Mouse (Mus musculus): ENCODE results near the gene Zfp346.

Gene Zfp346

DNA sequence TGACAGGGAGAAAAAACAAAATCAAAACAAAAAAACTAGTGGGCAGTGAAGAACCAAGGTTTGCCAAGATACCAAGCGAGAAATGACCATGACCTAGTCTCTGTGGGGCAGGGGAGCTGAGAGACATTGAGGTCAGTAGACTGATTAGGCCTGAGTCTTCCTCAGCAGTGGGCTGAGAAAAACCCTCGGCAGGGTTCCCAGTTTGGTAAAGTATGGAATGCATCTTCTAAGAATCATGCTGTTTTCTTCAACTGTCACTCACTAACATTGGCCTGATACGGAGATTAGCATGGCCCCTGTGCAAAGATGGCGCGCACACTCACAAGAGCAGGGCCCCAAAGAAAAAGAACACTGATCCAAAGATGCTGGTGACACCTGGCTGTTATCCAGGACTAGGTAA, 48.8 kb downstream of the Zfp346 start:
- no peak for DNase-seq

GRCm38 (mm10) chr13:55162365-55162764, 57.3 kb downstream of the Zfp346 start:
- DNase-seq, result no peak

DNA sequence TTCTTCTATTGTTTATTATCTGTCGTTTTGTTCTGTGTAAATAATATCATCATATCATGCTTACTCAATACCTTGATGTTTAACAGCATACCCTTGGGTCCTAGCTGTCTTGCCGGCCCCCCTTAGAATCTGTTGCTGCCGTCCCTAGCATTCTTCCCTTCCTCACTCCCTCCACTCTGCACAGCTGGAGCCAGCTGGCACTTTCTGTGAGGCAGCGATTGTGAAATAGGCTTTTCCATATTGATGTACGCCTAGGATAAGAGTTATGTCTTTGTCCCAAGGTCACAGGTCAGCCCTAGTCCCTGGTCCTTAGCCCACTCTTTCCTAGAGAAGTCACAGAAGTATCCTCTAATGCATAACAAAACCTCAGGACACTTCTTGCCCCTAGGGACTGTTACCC, 58.4 kb downstream of the Zfp346 start:
- DNase-seq, result no peak

GRCm38 (mm10) chr13:55165831-55166339, 60.8 kb downstream of the Zfp346 start:
- DNase-seq, result no peak

DNA sequence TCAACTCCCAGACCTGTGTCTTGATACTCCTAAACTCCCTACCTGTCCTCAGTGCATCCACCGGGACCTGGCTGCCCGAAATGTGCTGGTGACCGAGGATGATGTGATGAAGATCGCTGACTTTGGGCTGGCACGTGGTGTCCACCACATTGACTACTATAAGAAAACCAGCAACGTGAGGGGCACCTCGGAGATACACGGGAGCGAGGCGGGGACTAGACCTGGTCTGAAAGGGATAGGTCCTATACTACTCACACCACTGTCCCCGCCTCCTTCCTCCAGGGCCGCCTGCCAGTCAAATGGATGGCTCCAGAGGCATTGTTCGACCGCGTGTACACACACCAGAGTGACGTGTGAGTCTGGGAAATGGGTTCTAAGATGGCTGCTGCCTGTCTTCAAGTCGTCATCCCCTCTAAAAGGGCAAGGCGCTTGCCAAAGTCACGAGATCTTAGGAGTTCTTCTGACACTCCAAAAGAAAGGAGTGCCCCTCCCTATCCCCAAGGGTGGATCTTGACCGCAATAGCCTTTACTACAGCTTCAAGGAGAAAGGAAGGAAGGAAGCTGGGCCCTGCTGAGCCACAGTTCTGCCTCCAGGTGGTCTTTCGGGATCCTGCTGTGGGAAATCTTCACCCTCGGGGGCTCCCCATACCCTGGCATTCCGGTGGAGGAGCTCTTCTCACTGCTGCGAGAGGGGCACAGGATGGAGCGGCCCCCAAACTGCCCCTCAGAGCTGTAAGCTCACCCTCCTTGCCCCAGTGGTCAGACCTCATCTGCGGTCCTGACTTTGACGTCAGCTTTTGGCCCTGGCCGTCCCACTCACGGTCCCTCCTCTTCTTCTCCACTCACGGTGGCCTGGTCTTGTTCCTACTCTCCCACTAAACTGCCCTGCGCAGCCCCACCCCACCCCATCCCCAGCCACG, 62.0 kb downstream of the Zfp346 start:
- DNase-seq, result no peak

GRCm38 (mm10) chr13:55167798-55168197, 62.7 kb downstream of the Zfp346 start:
- DNase-seq, result no peak

DNA sequence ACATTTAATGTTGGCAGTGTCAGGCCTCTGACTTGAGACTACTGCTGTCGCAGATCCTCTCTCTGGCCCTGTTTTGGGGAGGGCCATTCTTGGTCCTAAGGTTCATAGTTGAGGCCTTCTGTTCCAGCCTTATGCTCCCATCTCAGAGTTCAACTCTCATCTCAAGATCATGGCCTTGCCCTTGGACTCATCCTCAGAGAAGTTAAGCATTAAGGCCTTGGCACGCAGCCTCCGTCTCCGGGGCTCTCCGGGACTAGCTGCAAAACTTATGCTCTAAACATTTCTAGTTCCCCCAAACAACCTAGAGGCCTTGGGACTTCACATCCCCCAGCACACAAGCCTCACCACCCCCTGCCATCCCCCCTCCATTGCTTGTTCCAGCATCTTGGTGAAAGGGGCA, 63.1 kb downstream of the Zfp346 start:
- DNase-seq, result no peak

- DNase-seq, result no peak
Observed at GRCm38 (mm10) chr13:55168958-55169369, 63.9 kb downstream of the Zfp346 start.

DNA sequence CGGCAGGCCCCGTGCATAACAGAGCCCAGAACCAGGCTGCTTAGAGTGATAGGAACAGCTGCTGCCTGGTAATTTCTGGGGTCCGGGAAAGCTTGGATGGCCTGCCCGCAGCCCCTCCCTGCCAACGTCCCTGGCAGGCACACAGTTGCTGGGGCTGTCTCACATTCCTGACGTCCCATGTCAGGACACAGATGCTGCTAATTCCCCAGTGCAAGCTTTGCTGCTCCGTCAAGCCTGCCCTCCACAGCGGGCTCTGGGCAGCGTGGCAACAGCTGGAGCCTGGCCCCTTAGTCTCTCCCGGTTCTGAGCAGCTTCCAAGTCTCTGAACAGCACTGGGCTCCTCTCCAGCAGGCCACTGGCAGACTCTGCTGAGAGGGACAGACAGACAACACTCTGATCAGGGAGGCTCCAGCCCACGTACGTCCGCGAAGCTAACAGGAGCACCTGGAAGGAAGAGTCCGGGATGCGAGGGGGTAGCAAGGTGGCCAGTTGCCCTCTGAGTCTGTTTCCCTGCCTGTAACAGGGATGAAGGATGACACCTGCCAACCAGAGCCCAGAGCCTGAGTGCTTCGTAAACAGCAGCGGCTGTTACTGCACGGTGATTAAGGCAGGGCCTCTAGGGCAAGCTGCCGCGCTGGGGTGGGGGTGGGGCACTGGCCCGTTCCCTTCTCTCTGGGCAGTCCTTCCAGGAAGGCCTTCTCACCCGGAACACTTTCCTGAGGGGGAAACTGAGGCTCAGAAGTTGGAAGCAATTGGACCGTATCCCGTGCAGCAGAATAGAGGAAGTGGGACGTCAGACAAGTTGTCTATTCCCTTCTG, 66.6 kb downstream of the Zfp346 start:
- no peak for DNase-seq

- no peak for DNase-seq
Observed at GRCm38 (mm10) chr13:55172336-55172770, 67.2 kb downstream of the Zfp346 start.

DNA sequence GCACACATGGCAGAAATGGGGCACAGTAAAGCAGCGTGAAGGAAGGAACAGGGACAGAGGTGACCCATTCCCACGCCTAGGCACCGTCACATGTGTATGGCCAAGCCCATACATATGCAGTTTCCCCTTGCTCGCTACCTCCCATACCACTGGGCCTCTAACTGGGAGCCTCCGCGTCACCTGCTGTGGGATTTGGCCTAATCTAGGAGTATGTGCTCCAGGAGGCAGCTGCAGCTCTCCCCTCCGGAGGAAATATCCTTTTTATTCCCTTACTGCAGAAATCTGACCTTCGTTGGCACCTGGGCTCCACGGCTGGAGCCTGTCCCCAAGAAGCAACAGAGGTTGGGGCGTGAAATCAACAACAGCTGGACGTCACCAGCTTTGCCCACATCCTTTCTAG, 69.2 kb downstream of the Zfp346 start:
- DNase-seq, result no peak

DNA sequence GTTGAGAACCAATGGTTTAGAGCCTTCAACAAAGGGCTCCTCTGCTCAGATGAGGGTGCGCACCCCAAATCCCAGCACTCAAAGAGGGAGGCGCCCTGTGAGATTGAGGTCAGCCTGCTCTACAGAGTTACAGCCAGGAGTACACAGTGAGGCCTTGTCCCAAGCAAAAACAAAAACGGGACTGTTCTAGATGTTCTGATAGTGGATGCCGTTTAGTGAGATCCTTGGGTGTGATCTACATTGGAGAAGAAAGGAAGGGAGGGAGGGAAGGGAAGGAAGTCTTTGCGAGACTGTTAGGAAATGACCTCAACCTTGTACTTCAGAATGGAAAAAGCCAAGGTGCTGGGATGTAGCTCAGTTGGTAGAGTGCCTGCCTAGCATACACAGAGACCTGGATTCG, 71.2 kb downstream of the Zfp346 start:
- DNase-seq, result no peak

DNA sequence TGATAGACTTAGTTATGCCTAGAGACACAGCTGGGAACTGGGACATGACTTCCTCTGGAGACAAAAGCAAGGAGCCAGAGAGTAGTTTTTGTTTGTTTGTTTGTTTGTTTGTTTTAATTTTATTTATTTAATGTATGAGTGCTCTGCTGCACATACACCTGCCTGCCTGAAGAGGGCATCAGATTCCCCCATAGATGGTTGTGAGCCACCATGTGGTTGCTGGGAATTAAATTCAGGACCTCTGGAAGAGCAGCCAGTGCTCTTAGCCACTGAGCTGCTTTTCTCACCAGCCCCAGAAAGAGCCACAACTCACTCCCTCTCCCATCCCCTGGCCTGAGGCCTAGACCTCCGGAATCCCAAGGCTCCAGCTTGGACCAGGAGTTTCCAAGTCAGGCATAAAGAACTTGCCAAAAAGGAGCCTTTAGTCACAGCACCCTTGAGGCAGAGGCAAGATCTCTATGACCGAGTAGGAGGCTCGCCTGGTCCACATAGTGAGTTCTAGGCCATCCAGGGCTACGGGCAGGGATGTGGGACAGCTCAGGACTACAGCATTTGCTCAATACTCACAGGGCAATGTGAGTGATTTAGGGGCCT, 72.9 kb downstream of the Zfp346 start:
- no peak for DNase-seq

DNA sequence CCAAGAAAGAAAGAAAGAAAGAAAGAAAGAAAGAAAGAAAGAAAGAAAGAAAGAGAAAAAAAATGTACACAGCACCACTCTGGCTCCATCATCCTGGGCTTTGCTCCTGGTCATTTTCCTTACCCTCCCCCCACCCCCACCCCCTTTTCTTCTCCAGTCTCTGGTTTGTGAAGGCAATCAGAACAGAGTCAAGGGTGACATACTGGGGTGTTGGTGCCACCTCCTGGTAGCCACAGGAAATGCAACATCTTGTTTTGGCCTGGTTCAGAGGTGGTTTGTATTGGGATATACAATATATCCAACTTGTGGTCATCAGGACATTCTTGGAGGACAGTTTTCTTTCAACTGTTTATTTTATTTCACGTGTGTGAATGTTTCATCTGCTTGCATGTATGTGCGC, 73.4 kb downstream of the Zfp346 start:
- peak; percentile 60 to 69 for DNase-seq

GRCm38 (mm10) chr13:55179591-55179990, 74.5 kb downstream of the Zfp346 start:
- no peak for DNase-seq

DNA sequence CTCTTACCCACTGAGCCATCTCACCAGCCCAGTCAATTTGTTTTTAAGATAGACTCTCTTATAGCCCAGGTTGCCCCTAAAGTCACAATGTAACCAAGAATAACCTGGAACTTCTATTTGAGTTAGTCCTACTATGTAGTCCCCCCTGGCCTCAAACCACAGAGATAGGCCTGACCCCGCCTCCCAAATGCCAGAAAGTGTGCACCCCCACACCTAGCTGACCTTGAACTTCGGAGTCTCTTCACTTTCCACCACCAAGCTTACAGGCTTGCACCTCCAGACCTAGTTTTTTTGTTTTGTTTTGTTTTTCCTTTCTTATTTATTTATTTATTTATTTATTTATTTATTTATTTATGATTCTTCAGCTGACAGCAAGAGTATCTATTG, 76.7 kb downstream of the Zfp346 start:
- no peak for DNase-seq

GRCm38 (mm10) chr13:55182173-55182894, 77.2 kb downstream of the Zfp346 start:
- DNase-seq, result peak; percentile 27 to 28

GRCm38 (mm10) chr13:55183382-55183781, 78.3 kb downstream of the Zfp346 start:
- no peak for DNase-seq

Data from thymus, postnatal 36 days (tissue).